Mouse (Mus musculus) left cerebral cortex, adult 2 months (tissue): Measurements from ENCODE around the gene Klrg1. TPM values are rescaled to one million over a fixed set of nuclear protein-coding genes. Genes with fewer than 3 reads are reported as not detected.
A peak's percentile ranks its signal among the peaks of the same experiment; 100 is the strongest.

ENCODE experiments used
- DNase-seq, 2 experiments: peaks; one replicate each; pipeline ENCODE4 v3.0.0; 2021 to 2022; ENCODE audit warnings: low spot score in 2 of 2, mixed read lengths in 1 of 2; ENCODE audit errors: extremely low spot score in 1 of 2
- H3K27ac ChIP-seq: fragments of 200-600 bp; 2 replicates; pipeline ENCODE4 v1.8.1; 2022
- H3K4me3 ChIP-seq: fragments of 200-600 bp; 2 replicates; pipeline ENCODE4 v1.8.1; 2022
- CTCF ChIP-seq: fragments of 200-600 bp; IDR thresholded peaks from 2 replicates; pipeline ENCODE4 v1.8.1; 2022; ENCODE audit warnings: antibody characterized with exemption, mild to moderate bottlenecking, moderate library complexity
- intact Hi-C: fragments of 180-260 bp; cut with DNase I; formaldehyde crosslinking; loops from one replicate; pipeline ENCODE4 v1.15.1; 2025
- total RNA-seq, 2 experiments: library from RNA; stranded (reverse); gene quantifications; 2 replicates each; pipeline ENCODE4 v1.2.3; 2021

Klrg1 gene
- total RNA-seq, 2 experiments from 2014 or later: not detected

DNA sequence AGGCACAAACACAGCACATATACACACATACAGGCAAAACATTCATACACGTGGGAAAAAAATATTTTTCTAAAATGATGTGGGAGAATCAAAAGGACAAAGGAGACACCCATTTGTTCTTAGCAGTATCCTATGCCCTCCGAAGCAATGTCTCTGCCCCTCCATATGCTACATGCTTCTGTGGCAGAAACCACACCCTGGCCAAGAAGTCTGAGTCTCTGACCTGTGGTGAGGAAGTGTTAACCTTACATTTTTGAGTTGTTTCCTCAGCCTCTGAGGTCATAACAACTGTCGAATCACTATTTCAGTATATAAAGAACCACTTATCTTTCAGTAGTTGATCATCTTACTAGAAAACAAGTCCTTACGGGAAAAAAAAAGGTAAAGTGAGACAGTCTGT is 20.0 kb upstream of the Klrg1 start:
- DNase-seq: no peak
- intact Hi-C loops: loop anchor here (2.0 to 10.0 kb wide), 3 partner anchors 198 to 1028 kb away; no protein-coding TSS in a partner anchor
- TF ChIP-seq CTCF: no peak
- no peak overlapping the region for H3K27ac ChIP-seq
- no peak overlapping the region for H3K4me3 ChIP-seq

DNA sequence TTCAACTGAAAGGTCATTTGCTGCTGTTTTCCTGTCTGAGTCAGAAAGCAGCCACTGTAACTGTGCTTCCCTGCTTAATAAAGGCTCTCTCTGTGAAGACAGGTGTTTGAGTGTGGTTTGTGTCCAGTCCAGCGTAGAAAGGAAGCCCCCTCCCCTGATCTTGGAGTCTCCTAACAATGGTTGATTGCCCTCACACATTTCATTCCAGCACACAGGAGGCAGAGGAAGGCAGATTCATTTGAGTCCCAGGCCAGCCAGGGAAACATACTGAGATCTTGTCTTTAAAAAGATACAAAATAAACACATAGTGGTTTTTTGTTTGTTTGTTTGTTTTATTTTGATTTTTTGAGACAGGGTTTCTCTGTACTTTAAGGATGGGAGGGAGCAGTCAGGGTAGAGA is 19.4 kb upstream of the Klrg1 start:
- no peak overlapping the region for H3K27ac ChIP-seq
- H3K4me3 ChIP-seq: no peak overlapping the region
- DNase-seq: no peak
- intact Hi-C loops: loop anchor here (2.0 to 10.0 kb wide), 3 partner anchors 197 to 1027 kb away; no protein-coding TSS in a partner anchor
- no peak for TF ChIP-seq CTCF

DNA sequence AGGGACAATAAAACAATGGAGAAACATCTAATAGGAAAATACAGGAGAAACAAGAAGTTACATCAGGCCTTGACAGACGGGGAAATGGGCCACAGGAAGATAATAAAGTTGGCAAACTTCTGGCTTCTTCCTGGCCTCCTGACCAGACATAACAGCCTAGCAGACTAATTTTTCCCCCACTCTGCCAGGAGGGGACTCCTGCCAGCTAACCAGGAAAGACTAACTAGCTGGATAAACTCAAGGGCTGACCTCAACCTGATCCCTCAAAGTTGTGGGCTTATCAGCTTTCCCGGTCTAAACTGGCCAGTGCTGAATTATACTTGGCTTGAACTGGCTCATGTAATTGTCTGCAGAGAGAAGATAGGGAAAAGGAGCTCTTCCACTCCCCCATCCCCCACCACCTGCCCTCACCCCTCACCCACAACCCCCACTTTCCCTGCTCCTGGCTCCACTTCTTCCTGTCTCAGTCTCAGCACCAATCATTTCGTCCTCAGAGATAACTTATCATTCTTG is 17.0 kb upstream of the Klrg1 start:
- no peak for TF ChIP-seq CTCF
- H3K4me3 ChIP-seq: no peak overlapping the region
- H3K27ac ChIP-seq: no peak overlapping the region
- intact Hi-C loops: loop anchor here (10.0 kb wide), 2 partner anchors 195 to 1025 kb away; no protein-coding TSS in a partner anchor
- DNase-seq: no peak

DNA sequence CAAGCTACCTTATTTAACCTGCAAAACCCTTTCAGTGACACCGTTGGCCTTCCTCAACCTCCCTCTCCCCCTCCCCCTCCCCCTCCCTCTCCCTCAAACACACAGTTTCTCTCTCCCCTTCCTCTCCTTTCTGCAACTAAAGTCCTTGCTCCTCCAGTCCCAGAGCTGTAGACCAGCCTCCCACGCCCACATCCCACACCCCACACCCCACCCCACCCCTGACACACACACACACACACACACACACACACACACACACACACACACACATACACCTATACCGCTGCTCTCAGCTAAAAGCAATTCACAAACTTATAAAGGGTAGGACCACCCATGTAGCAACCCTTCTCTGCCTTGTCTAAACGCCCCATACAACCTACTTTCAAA is 15.5 kb upstream of the Klrg1 start:
- no peak for DNase-seq
- intact Hi-C loops: no loop called here
- TF ChIP-seq CTCF: no peak
- no peak overlapping the region for H3K4me3 ChIP-seq
- H3K27ac ChIP-seq: no peak overlapping the region

DNA sequence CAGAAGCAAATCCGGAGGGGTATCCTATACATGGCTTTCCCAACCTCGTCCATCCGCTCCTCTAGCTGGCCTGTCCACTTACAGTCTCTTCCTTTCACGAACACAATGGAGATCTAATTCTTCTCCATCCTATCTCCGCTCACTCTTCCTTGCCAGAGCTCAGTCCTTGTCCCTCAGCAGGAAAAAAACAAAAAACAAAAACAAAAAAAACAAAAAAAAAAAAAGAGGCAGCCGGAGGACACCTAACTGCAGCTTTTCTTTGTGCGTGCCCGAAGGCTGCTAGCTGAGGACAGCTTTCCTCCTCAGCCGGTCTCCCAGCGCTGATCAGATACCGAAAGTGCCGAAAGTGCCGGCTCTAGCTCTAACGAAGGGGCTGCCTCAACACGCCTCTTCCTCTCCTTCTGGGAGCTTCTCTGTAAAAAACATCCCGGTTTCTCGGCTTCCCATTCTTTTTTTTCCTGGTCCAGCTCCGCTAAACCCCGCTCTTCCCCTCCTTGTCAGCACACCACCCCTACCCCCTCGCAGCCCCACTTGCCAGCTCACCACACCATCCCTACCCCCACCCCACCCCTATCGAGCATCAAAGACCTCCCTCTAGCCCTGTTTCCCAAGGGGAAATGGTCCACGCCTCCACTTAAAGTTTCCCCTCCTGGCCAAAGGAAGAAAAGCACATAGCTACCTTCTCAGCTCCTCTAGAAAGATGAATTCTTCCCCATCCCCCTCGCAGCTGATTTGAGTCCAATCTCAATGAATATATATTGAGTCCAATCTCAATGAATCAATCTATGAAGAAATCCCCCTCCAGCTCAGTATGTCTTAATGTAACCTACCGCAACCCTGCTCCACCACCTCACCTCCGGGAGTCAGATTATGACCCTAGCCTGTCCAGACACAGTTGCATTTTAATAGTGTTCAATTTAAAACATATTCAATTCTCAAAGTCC is 14.9 kb upstream of the Klrg1 start:
- TF ChIP-seq CTCF: peak; percentile 18; the same call in 1 of the 2 replicates
- peak in 1 of 2 experiments; percentile 17 for DNase-seq
- H3K27ac ChIP-seq: peak overlapping the region; percentile 47
- H3K4me3 ChIP-seq: peak overlapping the region; percentile 54
- intact Hi-C loops: no loop called here

DNA sequence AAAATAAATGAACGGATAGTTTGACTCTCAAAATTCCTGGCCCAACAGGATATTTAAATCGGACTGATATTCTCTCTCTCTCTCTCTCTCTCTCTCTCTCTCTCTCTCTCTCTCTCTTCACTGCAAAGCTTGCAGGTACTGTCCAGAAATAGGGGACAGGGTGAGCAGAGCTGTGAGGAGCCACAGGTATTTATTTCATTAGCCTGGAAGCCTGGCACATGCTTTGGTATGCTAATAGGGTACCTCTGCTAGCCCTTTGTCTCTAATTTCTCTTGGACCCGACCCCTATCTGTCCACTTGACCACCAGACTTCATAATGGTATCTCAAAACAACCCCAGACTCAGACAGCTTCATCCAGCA is 14.2 kb upstream of the Klrg1 start:
- no peak for TF ChIP-seq CTCF
- DNase-seq: no peak
- peak overlapping the region; percentile 47; the same call in 1 of the 2 replicates for H3K27ac ChIP-seq

DNA sequence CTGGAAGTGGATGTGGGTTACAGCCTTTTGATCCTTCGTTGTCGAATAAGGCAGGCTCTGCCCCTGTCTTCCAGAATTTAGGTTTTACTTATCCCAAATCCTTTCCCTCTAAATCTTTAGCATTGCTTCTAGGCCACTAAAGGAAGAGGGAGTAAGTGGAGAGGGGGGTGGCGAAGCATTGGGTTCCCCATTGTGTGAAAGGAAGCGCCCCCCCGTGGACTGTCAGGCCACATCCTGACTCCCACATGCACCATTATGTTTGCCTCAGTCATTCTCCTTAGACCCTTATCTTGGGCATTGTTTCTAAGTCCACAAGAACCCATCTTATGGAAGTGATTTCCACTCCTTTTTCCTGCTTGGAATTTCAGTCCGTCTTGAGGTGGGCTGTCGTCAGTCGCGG is 12.6 kb upstream of the Klrg1 start:
- TF ChIP-seq CTCF: no peak
- DNase-seq: no peak
- Histone ChIP-seq H3K4me3 (no peak overlapping the region), H3K27ac (no peak overlapping the region)
- intact Hi-C loops: no loop called here

More for the DNA sequence above, 14.2 kb upstream of the Klrg1 start:
- H3K4me3 ChIP-seq: peak overlapping the region; percentile 54
- intact Hi-C loops: no loop called here

DNA sequence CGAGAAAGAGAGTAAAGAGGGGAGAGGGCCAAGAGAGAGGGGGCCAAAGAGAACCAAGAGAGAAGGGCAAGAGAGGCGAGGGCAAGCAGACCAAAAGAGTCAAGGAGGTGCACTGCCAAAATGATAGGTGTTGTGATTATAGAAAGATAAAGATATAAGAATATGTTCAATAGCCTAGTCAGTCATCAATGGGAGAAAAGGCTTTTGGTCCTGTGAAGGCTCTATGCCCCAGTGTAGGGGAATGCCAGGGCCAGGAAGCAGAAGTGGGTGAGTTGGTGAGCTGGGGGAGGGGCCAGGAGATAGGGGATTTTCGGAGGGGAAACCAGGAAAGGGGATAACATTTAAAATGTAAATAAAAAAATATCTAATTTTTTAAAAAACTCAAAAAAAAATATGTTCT is 11.6 kb upstream of the Klrg1 start:
- Histone ChIP-seq H3K4me3 (no peak overlapping the region), H3K27ac (no peak overlapping the region)
- no peak for TF ChIP-seq CTCF
- DNase-seq: no peak
- intact Hi-C loops: no loop called here

DNA sequence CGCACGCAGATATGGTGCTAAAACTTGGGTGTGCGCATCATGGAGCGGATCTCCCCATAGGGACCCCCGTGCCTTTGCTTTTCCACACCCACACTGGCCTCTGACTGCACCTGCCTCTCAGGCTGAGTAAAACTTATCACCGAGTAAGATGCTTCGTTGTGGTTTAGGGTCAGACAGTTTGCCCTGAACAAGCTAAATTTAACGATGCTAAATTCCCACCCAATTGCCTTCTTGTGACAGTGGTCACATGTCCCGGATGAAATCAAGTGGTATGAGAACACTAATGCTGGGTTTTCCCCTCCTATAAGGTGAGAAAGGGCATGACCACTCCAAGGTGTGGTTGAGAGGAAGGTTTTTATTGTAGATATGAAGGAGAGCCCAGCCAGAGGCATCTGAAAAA is 11.1 kb upstream of the Klrg1 start:
- TF ChIP-seq CTCF: no peak
- Histone ChIP-seq H3K4me3 (no peak overlapping the region), H3K27ac (no peak overlapping the region)
- no peak for DNase-seq
- intact Hi-C loops: no loop called here

DNA sequence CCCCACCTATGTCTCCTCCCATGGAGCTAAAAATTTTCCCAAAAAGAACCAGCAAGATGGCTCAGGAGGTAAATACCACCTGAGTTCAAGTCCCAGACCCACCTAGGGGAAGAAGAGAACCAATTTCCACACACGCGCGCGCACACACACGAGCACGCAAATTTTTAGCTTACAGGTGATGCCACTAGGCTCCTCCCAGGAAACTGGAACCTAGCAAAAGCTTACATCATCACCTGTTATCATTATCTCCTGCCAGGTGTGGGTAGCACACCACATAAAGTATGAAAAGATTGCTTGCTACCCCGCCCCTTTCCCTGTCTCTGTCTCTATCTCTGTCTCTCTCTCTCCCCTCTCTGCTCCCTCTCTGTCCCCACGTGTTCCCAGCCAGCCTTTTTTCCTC is 10.4 kb upstream of the Klrg1 start:
- intact Hi-C loops: no loop called here
- H3K27ac ChIP-seq: no peak overlapping the region
- H3K4me3 ChIP-seq: no peak overlapping the region
- no peak for TF ChIP-seq CTCF
- DNase-seq: no peak

DNA sequence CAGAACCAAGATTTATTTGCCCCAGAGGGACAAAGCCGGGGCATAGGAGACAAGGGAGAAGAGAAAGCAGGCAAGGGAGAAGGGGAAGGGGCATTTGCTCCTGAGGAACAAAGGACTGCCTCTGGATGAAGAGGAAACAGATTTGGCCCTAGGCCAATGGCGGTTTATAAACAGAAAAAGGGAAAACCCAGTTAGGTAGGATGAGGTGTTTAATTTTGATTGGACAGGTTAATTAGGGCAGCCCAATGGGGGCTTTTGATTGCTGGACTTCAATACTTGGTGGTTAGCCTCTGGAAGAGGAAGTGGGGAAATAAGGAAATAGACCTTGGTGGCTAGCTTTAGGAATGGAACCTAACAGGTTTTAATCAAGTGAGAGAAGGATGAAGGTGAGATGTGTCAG is 9.5 kb upstream of the Klrg1 start:
- TF ChIP-seq CTCF: no peak
- intact Hi-C loops: no loop called here

DNA sequence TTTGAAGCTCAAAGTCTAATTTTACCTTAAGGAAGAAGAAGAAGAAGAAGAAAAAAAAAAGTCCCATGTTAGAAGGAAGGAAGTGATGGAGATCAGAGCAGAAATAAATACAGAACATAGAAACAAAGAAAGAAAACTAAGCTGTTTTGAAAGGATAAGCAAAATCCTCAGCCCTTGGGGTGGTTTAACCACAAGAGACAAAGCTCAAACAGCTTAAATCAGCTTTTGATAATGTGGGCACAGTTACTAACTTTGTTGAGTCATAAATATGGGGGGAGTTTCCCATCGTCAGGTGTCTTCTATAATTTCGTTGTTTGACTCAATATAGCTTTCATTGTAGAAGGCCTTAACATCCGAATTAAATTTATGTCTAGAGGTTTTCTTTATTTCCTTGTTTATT is 9.1 kb upstream of the Klrg1 start:
- Histone ChIP-seq H3K4me3 (no peak overlapping the region), H3K27ac (no peak overlapping the region)
- no peak for TF ChIP-seq CTCF
- no peak for DNase-seq
- intact Hi-C loops: no loop called here

More for the DNA sequence above, 9.5 kb upstream of the Klrg1 start:
- H3K27ac ChIP-seq: no peak overlapping the region
- no peak for DNase-seq
- H3K4me3 ChIP-seq: no peak overlapping the region
